Mouse (Mus musculus) kidney, adult 2 months (tissue): ENCODE data around the gene Umodl1.

Experiments used
- CTCF ChIP-seq: fragments of 200-500 bp; conservative IDR thresholded peaks from 2 replicates; pipeline ENCODE4 v1.5.1; 2011; ENCODE audit warnings: low read depth, mild to moderate bottlenecking, control low read depth, low read length, moderate library complexity, mixed read lengths; ENCODE audit not compliant: insufficient read depth, insufficient read length
- POLR2A ChIP-seq: fragments of 200-500 bp; IDR thresholded peaks from one replicate; pipeline ENCODE4 v1.6.1; 2011; ENCODE audit warnings: low read depth, low read length, control low read depth

DNA sequence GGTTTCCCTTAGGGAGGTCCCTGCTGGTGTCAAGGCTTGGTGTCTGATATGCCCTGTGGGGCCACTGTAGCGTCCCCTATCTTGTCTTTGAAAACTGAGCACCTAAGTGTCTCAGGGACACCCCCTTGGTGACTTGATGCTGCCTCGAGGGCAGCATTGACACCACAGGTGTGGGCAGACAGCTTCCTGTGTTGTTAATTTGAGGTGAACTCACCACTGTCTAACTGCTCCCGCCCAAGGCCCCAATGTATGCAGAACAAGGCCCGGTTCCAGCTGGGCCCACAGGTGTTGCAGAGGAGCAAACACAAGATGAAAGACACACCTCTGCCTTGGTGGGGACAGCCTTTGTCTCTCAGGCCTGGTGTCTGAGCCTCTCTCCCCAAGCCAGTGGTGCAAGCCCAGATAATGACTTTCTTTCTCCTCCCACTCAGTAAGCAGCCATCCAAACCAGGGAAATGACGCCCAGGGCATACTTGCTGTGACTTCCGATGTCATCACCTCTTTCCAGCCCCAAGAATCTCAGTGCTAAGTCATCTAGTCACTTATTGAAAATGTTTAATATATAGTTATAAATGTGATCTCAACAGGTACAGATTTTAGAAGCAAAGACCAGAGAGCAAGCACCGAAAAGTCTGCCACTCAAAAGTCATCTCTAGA, 7.6 kb downstream of the Umodl1 start:
- TF ChIP-seq CTCF = no peak
- TF ChIP-seq POLR2A = no peak
